Mouse (Mus musculus): Measurements from ENCODE around the gene Grem1. TPM values are rescaled to one million over a fixed set of nuclear protein-coding genes. Genes with fewer than 3 reads are reported as not detected.

Grem1 gene
- polyA plus RNA-seq (2014; fragmentation: Illumina TruSeq; extraction: RNeasy Lipid Tissue Mini Kit (QIAGEN cat#74804); ENCODE audit: low read depth, low replicate concordance) = 0.24 TPM

GRCm38 (mm10) chr2:113758311-113759161 is at the start of gene Grem1:
Grem1 (minus strand) TSS chr2:113758646.

Other genes starting within 250 kb of the Grem1 start
- gene Scg5, start 70.5 kb upstream of the Grem1 start, polyA plus RNA-seq (2014; fragmentation: Illumina TruSeq; extraction: RNeasy Lipid Tissue Mini Kit (QIAGEN cat#74804); ENCODE audit: low read depth, low replicate concordance) = 33.6 TPM
- 3.4 TPM for gene Arhgap11a, start 90.0 kb upstream of the Grem1 start, polyA plus RNA-seq (2014; fragmentation: Illumina TruSeq; extraction: RNeasy Lipid Tissue Mini Kit (QIAGEN cat#74804); ENCODE audit: low read depth, low replicate concordance)